In genomic region chr9:98650547-98650946, GRCm38 (mm10) we compare ENCODE assay signal across 28 mouse cellular contexts.
"Had no signal": no experiment of that assay in that cellular context is flagged by ENCODE, and none has a peak within 500 bp of the region (broad histone marks: within the 10 kb centered on the region; RNA-seq: fewer than 3 reads in every experiment).

No protein-coding gene starts in this region.

- H3K27ac ChIP-seq: embryonic facial prominence, embryonic 12.5 days; embryonic facial prominence, embryonic 13.5 days; embryonic facial prominence, embryonic 15.5 days; forebrain, embryonic 10.5 days; forebrain, embryonic 12.5 days; forebrain, embryonic 13.5 days; forebrain, embryonic 15.5 days; gastrocnemius, adult 2 months; heart, adult 2 months had no signal

- DNase-seq: cerebellum, adult 2 months; cerebellum, adult 8-10 months; cerebellum, adult 9-10 months; cerebellum, adult 9-11 months; cerebellum, postnatal 10 days; cerebellum, postnatal 14 days; cerebellum, postnatal 25 days; cerebellum, postnatal 36 days; embryo, embryonic 11 days; forebrain, postnatal 0 days; gastrocnemius, adult 2 months; gastrocnemius, postnatal 10 days; gastrocnemius, postnatal 14 days; gastrocnemius, postnatal 25 days; gastrocnemius, postnatal 36 days; heart, adult 11 months; heart, adult 18-20 months; heart, adult 2 months had no signal

- H3K4me2 ChIP-seq: embryonic facial prominence, embryonic 12.5 days; embryonic facial prominence, embryonic 13.5 days; embryonic facial prominence, embryonic 15.5 days; forebrain, embryonic 12.5 days; forebrain, embryonic 13.5 days; forebrain, embryonic 15.5 days had no signal

- H3K9ac ChIP-seq: embryonic facial prominence, embryonic 12.5 days; embryonic facial prominence, embryonic 13.5 days; embryonic facial prominence, embryonic 15.5 days; forebrain, embryonic 12.5 days; forebrain, embryonic 13.5 days; forebrain, embryonic 15.5 days; forebrain, postnatal 0 days had no signal

- H3K4me3 ChIP-seq: embryonic facial prominence, embryonic 12.5 days; embryonic facial prominence, embryonic 13.5 days; embryonic facial prominence, embryonic 15.5 days; erythroblast, embryonic 14.5 days; forebrain, embryonic 10.5 days; forebrain, embryonic 12.5 days; forebrain, embryonic 13.5 days; forebrain, embryonic 15.5 days; gastrocnemius, adult 2 months; heart, adult 2 months had no signal

- ATAC-seq: forebrain, embryonic 13.5 days; forebrain, embryonic 14.5 days; forebrain, embryonic 15.5 days; forebrain, embryonic 16.5 days; forebrain, postnatal 0 days had no signal

- H3K9me3 ChIP-seq: embryonic facial prominence, embryonic 12.5 days; embryonic facial prominence, embryonic 13.5 days; embryonic facial prominence, embryonic 15.5 days; forebrain, embryonic 10.5 days; forebrain, embryonic 12.5 days; forebrain, embryonic 13.5 days; forebrain, embryonic 15.5 days had no signal

- H3K36me3 ChIP-seq: embryonic facial prominence, embryonic 12.5 days; embryonic facial prominence, embryonic 13.5 days; embryonic facial prominence, embryonic 15.5 days; forebrain, embryonic 10.5 days; forebrain, embryonic 12.5 days; forebrain, embryonic 15.5 days had no signal

- H3K4me1 ChIP-seq: forebrain, embryonic 12.5 days; forebrain, embryonic 13.5 days; forebrain, embryonic 15.5 days had no signal

- H3K27me3 ChIP-seq: forebrain, embryonic 13.5 days; forebrain, embryonic 15.5 days had no signal
